12 mouse cellular contexts compared by ENCODE assay signal in genomic region chr2:122264690-122265089, GRCm38 (mm10). TPM values are rescaled to one million over a fixed set of nuclear protein-coding genes. Genes with fewer than 3 reads are reported as not detected.
DNase-seq lines count a peak whose midpoint lies in the region; ATAC-seq and TF ChIP-seq lines count a peak whose summit lies in the region.
"Had no signal": no experiment of that assay in that cellular context is flagged by ENCODE, and none has a peak within 500 bp of the region (broad histone marks: within the 10 kb centered on the region; RNA-seq: fewer than 3 reads in every experiment).

No protein-coding gene starts in this region.

- H3K27me3 ChIP-seq in forebrain, postnatal 0 days (ENCODE audit: insufficient read depth, low read length) = no peaks in the 10 kb centered on the region
- no peaks in the 10 kb centered on the region for H3K27me3 ChIP-seq in midbrain, embryonic 10.5 days (ENCODE audit: low read depth, poor library complexity, severe bottlenecking)
- H3K27me3 ChIP-seq: Patski had no signal

- no peak overlapping the region for H3K27ac ChIP-seq in ES-E14 (ENCODE audit: insufficient read depth, low read depth, low read length, poor library complexity, severe bottlenecking)
- no peak overlapping the region for H3K27ac ChIP-seq in forebrain, postnatal 0 days (ENCODE audit: low read depth, low read length)
- no peak overlapping the region; the same call in 1 of the 2 replicates for H3K27ac ChIP-seq in midbrain, embryonic 10.5 days (replicated peaks)

- intact Hi-C loops in gastrocnemius, postnatal 14 days (cut with DNase I; ENCODE audit: low total_unique reads) = no loop called here

- H3K4me1 ChIP-seq in ES-E14 (ENCODE audit: control insufficient read depth in 2 of 2, insufficient read depth in 2 of 2, low read length in 2 of 2, poor library complexity in 1 of 2) = 0 out of 4 replicates have a peak, but pooled peaks cover 0 to 4% of the 10 kb centered on the region in 2 experiments
- H3K4me1 ChIP-seq in forebrain, postnatal 0 days (ENCODE audit: insufficient read depth) = peaks cover 6% of the 10 kb centered on the region; the same call in 1 of the 2 replicates
- H3K4me1 ChIP-seq in midbrain, embryonic 10.5 days = peaks cover 17% of the 10 kb centered on the region

- 42% methylated on average over 3 of the region's 3 CpGs for WGBS in forebrain, postnatal 0 days
- WGBS in midbrain, embryonic 10.5 days = 46% methylated on average over 3 of the region's 3 CpGs

- DNase-seq in ES-E14 (ENCODE audit: low read depth, low spot score) (no peak), liver (no peak)
- peak; percentile 76 for DNase-seq in embryo, embryonic 11 days
- DNase-seq in forebrain, postnatal 0 days = peak; percentile 64
- peak; percentile 47 for DNase-seq in midbrain, embryonic 10.5 days (ENCODE audit: low spot score)
- DNase-seq in layer of hippocampus, postnatal 25 days (ENCODE audit: extremely low spot score in 1 of 2, low spot score in 1 of 2) = no peak
- no peak for DNase-seq in cerebellum, adult 9-10 months
- no peak for DNase-seq in gastrocnemius, postnatal 14 days
- DNase-seq: cerebellum, postnatal 14 days had no signal

- no peak for TF ChIP-seq CTCF in forebrain, postnatal 0 days (IDR thresholded peaks at IDR 0.05; ENCODE audit: low read depth)

- no peaks in the 10 kb centered on the region for H3K9me3 ChIP-seq in ES-E14 (ENCODE audit: control insufficient read depth, insufficient read depth, low read depth, low read length)
- no peaks in the 10 kb centered on the region for H3K9me3 ChIP-seq in forebrain, postnatal 0 days (ENCODE audit: low read length)
- no peaks in the 10 kb centered on the region for H3K9me3 ChIP-seq in midbrain, embryonic 10.5 days (replicated peaks)

- peaks cover 4% of the 10 kb centered on the region; the same call in 1 of the 2 replicates for H3K36me3 ChIP-seq in ES-E14 (ENCODE audit: control insufficient read depth, insufficient read depth, low read length, poor library complexity, severe bottlenecking)
- H3K36me3 ChIP-seq in forebrain, postnatal 0 days (ENCODE audit: insufficient read depth) = 0 out of 2 replicates have a peak, but pooled peaks cover 6% of the 10 kb centered on the region
- H3K36me3 ChIP-seq in midbrain, embryonic 10.5 days = peaks cover 16% of the 10 kb centered on the region

- no peak overlapping the region for H3K9ac ChIP-seq in ES-E14 (ENCODE audit: insufficient read depth, low read depth, low read length, poor library complexity, severe bottlenecking)
- H3K9ac ChIP-seq in forebrain, postnatal 0 days = no peak overlapping the region

- in situ Hi-C loops in ES-E14 (cut with MboI; ENCODE audit: low sequenced_read_pairs in 2 of 2, unreplicated experiment in 2 of 2) = no loop called here

- no peak overlapping the region for H3K4me3 ChIP-seq in ES-E14 (ENCODE audit: insufficient read depth in 1 of 2, low read depth in 1 of 2, low read length in 2 of 2, poor library complexity in 1 of 2, severe bottlenecking in 1 of 2)
- H3K4me3 ChIP-seq in forebrain, postnatal 0 days (ENCODE audit: low read depth, low read length) = no peak overlapping the region
- no peak overlapping the region for H3K4me3 ChIP-seq in midbrain, embryonic 10.5 days

- no peak overlapping the region for H3K4me2 ChIP-seq in forebrain, postnatal 0 days (ENCODE audit: low read depth)

- peak; percentile 77 for ATAC-seq in forebrain, postnatal 0 days
- ATAC-seq: Patski had no signal

TF ChIP-seq in ES-E14, 5 proteins besides CTCF, POLR2A, EP300 and RAD21:
- 0 out of 2 replicates have a peak, but pooled peaks have one; percentile 16 for TF ChIP-seq ZNF384 (IDR thresholded peaks at IDR 0.05; ENCODE audit: low read depth, low read length)
- TF ChIP-seq HCFC1 (IDR thresholded peaks at IDR 0.05; ENCODE audit: borderline replicate concordance, insufficient read depth, low read length) = no peak

RNA-seq across cellular contexts. Expression of gene Sord, which starts 30.1 kb away (rescaled TPM):
- 18.3 and 26.0 TPM in 2 replicates for total RNA-seq in ES-E14 (2012; rRNA removed)
- 19.7 and 27.4 TPM in 2 replicates for total RNA-seq in forebrain, postnatal 0 days (2014; rRNA removed)
- polyA plus RNA-seq in forebrain, postnatal 0 days (2015; fragmentation: Nextera tagmentation; extraction: Ambion mirVana) = 17.7 and 21.2 TPM in 2 replicates
- polyA plus RNA-seq in midbrain, embryonic 10.5 days (2016; fragmentation: Nextera tagmentation; extraction: Ambion mirVana) = 29.5 and 34.3 TPM in 2 replicates
- total RNA-seq in layer of hippocampus, postnatal 25 days (2021) = 10 to 100 TPM; 15.9 to 18.5 TPM
- 10 to 100 TPM; 16.9 TPM for total RNA-seq in gastrocnemius, postnatal 14 days (2021)

RNA-seq across cellular contexts. Expression of gene Duox2, which starts 33.6 kb away (rescaled TPM):
- 0.13 and 0.42 TPM in 2 replicates for total RNA-seq in ES-E14 (2012; rRNA removed)
- 0.08 and 0.14 TPM in 2 replicates for total RNA-seq in forebrain, postnatal 0 days (2014; rRNA removed)
- 0.05 TPM in 1 of 2 replicates, not detected in the other for polyA plus RNA-seq in forebrain, postnatal 0 days (2015; fragmentation: Nextera tagmentation; extraction: Ambion mirVana)
- not detected in 2 replicates for polyA plus RNA-seq in midbrain, embryonic 10.5 days (2016; fragmentation: Nextera tagmentation; extraction: Ambion mirVana)
- total RNA-seq in layer of hippocampus, postnatal 25 days (2021) = under 1 TPM in 1 of 2 experiments, not detected in 1; 0.07 TPM
- under 1 TPM; 0.13 to 0.18 TPM for total RNA-seq in gastrocnemius, postnatal 14 days (2021)
- polyA plus RNA-seq: liver, embryonic 16.5 days had no signal

RNA-seq across cellular contexts. Expression of gene Duoxa2, which starts 34.0 kb away (rescaled TPM):
- 0.49 and 0.95 TPM in 2 replicates for total RNA-seq in ES-E14 (2012; rRNA removed)
- total RNA-seq in forebrain, postnatal 0 days (2014; rRNA removed) = 0.69 TPM in 1 of 2 replicates, not detected in the other
- polyA plus RNA-seq in forebrain, postnatal 0 days (2015; fragmentation: Nextera tagmentation; extraction: Ambion mirVana) = 0.31 and 0.46 TPM in 2 replicates
- polyA plus RNA-seq in midbrain, embryonic 10.5 days (2016; fragmentation: Nextera tagmentation; extraction: Ambion mirVana) = not detected in 2 replicates
- total RNA-seq in layer of hippocampus, postnatal 25 days (2021) = not detected
- total RNA-seq in gastrocnemius, postnatal 14 days (2021) = not detected
- polyA plus RNA-seq: liver, embryonic 16.5 days; Patski; stomach, embryonic 14.5 days had no signal

RNA-seq across cellular contexts. Expression of gene Duoxa1, which starts 48.8 kb away (rescaled TPM):
- total RNA-seq in ES-E14 (2012; rRNA removed) = 0.90 and 1.3 TPM in 2 replicates
- total RNA-seq in forebrain, postnatal 0 days (2014; rRNA removed) = 0.10 and 0.23 TPM in 2 replicates
- 0.25 and 0.46 TPM in 2 replicates for polyA plus RNA-seq in forebrain, postnatal 0 days (2015; fragmentation: Nextera tagmentation; extraction: Ambion mirVana)
- not detected in 2 replicates for polyA plus RNA-seq in midbrain, embryonic 10.5 days (2016; fragmentation: Nextera tagmentation; extraction: Ambion mirVana)
- total RNA-seq in layer of hippocampus, postnatal 25 days (2021) = not detected
- under 1 TPM; 0.42 to 0.53 TPM for total RNA-seq in gastrocnemius, postnatal 14 days (2021)
- polyA plus RNA-seq: liver, embryonic 16.5 days had no signal

RNA-seq across cellular contexts. Expression of gene Duox1, which starts 50.8 kb away (rescaled TPM):
- 0.76 and 1.0 TPM in 2 replicates for total RNA-seq in ES-E14 (2012; rRNA removed)
- not detected in 2 replicates for total RNA-seq in forebrain, postnatal 0 days (2014; rRNA removed)
- 0.06 and 0.08 TPM in 2 replicates for polyA plus RNA-seq in forebrain, postnatal 0 days (2015; fragmentation: Nextera tagmentation; extraction: Ambion mirVana)
- polyA plus RNA-seq in midbrain, embryonic 10.5 days (2016; fragmentation: Nextera tagmentation; extraction: Ambion mirVana) = 0.02 TPM in 2 replicates
- total RNA-seq in layer of hippocampus, postnatal 25 days (2021) = not detected
- total RNA-seq in gastrocnemius, postnatal 14 days (2021) = under 1 TPM; 0.27 to 0.45 TPM
- polyA plus RNA-seq: liver, embryonic 16.5 days had no signal

Comparison
In these comparisons a context has a peak if more than half of its experiments do, and no peak if none do; other contexts are left out.
1. DNase-seq: peak in embryo, embryonic 11 days (single experiment), forebrain, postnatal 0 days (single experiment) and midbrain, embryonic 10.5 days (single experiment); none in ES-E14 (single experiment), layer of hippocampus, postnatal 25 days (0 of 2), liver (single experiment), cerebellum, adult 9-10 months (single experiment) and gastrocnemius, postnatal 14 days (single experiment).